Mouse (Mus musculus) gastrocnemius, postnatal 25 days (tissue): ENCODE results near the gene Prg2. TPM values are rescaled to one million over a fixed set of nuclear protein-coding genes. Genes with fewer than 3 reads are reported as not detected.

Experiments
- DNase-seq: peaks from one replicate; pipeline ENCODE4 v3.0.0; 2022
- long read RNA-seq, 2 experiments: library from polyadenylated mRNA; stranded (forward); transcript quantifications; one replicate each; pipeline ENCODE4 v2.0.0; 2021
- total RNA-seq, 2 experiments: library from RNA; stranded (reverse); gene quantifications; 1 replicate in 1 of 2; 2 replicates in 1 of 2; pipeline ENCODE4 v1.2.3; 2021

Prg2 gene
- not detected for total RNA-seq
- long read RNA-seq, experiment 1: 0 reads
- long read RNA-seq, experiment 2: 0 reads

DNA sequence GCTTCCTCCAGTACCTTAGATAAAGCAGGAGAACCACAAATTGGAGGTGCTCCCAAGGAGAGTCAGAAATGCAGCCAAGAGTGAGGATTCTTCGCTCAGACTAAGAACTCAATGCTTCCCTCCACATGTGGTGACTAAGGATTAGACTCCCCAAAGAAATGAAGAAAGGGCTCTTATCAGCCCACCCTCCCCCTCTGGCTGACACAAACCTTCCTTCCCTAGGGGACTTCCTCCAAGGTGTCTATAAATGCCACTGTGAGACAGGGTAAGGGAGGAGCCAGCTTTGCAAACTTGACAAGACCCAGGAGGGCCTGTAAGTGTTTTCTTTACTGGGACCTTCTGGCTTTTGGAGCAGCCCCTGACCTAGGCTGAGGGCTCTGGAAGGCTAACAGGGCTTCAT lies at the start of gene Prg2:
TSS of gene Prg2 (plus strand) at position 274 of the 400 bp plus-strand sequence.
- DNase-seq: no peak

DNA sequence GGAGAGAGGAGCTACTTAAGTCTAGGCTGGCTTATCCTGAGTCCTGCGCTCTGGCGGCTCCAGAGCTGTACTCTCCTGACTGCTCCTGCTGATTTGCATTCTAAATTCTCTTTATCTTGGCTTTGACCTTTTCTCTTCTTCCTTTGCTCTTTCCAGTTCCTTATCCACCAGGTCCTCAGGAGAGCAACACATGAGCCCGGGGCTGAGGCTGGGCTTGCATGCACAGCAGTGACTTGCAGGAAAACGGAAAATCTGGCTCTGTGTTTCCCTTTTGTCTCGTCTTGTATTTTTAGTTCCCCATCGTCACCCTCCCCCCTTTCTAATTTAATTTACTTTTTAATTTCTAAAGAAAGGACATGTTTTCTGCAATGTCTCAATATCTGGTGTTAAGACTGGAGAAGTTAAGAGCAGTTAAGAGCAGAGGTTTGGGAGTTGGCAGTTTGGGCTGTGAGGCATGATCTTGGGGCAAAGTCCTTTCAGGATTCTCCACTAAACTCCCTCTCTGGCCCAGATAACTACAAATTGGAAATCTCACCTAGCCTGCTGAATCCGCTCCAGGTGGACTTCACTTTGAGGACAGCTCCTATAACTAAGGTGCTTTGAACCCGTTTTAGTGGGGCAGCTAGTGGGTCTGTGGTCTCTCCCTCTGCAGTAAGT lies 46.1 kb upstream of the Prg2 start:
- no peak for DNase-seq

DNA sequence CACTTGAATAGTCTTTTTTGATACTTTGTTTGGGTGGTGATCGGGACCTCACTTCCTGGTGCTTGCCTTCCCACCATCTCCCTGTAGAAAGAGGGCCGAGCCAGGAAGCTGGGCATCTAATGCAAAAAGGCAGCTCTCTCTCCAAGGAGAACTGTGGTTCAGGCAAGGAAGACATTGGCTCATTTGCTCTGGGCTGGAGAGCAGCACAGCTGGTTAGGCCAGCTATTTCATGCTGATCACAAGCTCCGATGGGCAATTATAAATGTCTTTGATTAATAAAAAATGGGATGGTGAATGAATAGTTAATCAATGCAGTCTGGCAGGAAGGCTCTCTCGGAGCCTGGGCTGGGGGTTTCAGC lies 45.6 kb upstream of the Prg2 start:
- no peak for DNase-seq

DNA sequence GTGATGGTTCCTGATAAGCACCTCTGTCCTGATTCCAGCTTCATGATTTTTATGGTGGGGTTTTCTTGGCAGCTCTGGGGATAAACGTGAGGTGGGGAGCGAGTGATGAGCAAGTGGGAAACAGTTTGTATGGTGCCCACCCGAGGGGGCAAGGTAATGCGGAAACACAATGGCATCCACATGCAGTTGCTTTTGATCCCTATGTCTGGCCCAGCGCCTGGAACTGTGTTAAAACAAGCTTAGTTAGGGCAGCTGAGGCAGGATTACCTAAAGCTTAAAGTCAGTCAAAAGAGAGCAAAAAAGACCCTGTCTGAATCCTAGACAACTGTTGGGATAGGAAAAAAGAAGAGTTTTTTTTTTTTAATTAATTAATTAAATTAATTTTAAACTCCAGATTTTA lies 45.2 kb upstream of the Prg2 start:
- DNase-seq: no peak

DNA sequence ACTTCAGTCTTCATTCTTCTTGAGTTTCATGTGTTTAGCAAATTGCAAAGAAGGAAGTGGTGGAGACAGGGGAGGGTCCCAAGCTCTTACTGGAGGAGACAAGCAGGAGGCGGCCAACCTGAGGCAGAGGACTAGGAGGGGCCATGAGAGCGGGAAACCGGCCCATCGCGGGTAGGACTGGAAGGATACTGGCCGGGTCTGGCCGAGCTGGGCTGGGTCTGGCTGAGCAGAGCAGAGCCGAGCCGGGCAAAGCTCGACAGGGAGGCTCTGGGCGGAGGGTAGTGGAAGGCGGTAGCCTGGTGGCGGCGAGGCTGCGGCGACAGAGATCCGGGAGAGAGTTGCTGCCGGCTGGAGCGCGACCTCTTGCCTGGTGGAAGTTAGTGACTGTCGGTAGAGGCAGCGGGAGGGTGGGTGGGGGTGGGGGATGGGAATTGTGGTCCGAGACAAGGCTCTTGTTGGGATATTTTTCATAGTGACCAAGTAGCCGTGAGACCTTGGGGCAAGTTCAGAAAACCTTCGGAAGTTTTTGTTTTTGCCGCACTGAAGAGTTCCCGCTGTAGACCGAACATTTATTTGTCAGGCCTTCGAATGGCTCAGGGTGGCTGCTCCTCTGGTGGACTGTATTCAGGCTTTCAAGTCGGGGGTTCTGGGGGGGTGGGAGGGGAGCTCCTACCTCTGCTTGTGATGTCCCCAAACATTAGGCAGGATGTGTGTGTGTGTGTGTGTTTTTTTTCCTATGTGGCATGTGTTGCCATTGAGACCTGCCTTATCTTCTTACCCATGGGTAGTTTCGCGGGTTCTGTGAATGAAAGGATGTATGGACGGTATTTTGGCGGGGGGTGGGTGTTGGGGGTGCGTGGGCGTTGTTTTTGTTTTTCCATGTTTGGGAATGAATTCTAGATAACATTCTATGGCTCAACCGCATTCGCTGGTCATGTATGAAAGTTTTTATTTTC lies 43.5 kb upstream of the Prg2 start, which contains the start of gene Slc43a3:
TSS of gene Slc43a3 (plus strand) at position 106 of the 956 bp plus-strand sequence.
- DNase-seq: peak; percentile 88

DNA sequence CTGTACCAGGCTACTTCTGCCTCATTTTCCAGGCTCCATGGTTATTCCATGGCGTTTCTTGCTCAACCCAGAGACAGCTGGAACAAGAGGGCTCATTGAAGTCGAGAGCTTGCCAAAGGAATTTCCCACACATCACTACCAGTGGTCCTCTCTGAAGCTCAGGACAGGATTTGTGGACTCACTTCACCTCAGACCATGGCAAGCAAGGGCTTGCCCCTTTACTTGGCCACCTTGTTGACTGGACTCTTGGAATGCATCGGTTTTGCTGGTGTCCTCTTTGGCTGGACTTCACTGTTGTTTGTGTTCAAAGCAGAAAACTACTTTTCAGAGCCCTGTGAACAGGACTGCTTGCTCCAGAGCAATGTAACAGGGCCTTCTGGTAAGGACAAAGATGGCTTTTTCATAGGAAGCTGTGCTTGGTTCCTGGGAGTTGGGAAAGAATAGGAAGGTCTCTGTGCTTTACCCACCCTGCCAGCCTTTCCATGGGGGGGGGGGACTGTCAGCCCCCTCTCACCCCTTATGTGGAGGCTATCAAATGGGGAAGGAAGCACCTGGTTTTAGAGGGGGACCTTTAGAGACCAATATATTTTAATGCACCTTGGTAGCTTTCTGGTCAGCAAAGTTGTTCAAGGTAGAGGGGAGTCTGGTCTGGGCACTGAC lies 42.6 kb upstream of the Prg2 start:
- DNase-seq: no peak

DNA sequence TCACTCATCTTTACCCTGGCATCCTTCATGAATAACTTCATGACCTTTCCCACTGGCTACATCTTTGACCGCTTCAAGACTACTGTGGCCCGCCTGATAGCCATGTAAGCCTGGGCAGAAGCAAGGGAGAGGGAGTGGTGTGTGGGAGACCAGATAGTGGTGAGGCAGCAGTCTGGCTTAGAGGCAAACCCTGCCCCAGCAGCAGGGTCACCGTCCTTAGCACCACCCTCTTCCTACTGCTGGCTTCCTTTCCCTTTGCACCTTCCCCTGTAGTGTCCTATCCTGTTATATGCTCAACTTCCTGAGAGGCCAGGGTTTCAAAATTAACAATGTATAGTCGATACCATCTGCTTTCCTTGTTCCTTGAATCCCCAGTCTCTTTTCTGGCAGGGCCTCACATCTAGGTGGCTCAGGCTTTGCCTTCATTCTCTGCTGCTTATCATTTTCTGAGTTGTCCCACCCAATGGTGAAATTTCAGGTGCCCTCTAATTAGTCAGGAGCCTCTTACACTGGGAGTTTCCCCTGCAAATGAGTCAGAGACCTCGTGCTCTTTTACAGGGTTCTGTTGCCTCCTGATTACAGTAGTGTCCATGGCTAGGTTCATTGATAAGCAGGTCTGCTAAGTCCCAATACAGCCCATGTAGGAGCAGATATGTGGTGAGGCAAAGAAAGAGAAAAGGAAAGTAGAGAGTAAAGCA lies 41.9 kb upstream of the Prg2 start:
- DNase-seq: no peak

DNA sequence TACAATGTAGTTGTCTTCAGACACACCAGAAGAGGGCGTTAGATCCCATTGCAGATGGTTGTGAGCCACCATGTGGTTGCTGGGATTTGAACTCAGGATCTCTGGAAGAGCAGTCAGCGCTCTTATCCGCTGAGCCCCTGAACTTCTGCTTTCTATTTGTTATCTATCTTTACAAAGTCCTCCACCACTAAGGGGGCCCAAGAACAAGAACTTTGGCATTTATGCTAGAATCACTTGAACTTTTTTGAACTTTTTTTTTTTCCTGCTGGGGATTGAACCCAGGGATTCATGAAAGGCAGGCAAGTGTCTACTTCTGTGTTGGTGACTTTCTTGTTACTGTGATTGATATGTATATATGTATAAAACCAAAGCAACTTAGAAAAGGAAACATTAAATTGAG lies 41.0 kb upstream of the Prg2 start:
- DNase-seq: no peak

DNA sequence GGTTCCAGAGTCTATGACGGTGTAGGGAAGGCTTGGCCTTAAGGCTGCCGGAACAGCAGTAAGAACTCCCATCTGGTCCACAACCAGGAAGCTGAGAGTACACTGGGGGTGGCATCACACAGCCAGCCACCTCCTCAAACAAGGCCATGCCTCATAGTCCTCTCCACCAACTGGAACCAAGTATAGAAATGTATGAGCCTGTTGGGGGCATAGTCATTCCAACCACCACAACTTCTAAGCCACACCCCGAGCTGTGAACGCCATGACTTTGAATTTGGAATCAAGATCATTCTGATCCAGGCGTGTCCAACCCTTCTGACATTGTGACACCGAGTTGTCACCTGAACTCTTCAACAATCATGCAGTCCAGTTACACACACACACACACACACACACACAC lies 40.5 kb upstream of the Prg2 start:
- DNase-seq: no peak

DNA sequence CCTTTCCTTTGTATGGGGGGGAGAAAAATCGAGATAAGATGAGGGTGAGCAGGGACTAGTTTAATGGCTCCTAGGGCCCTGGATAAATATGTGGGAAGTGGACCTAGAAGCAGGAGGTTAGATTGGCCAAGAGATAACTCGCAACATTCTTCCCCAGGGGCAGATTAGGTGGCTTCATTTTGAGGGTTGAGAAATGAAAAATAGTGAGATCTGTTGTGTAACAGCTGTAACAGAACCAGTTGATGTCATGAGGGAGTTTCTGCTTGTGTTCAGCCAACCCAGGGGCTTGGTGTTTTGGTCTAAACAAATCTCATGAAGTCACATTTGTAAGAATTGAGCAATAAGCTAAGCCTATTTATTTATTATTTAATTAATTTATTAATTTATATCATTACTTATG lies 38.9 kb upstream of the Prg2 start:
- DNase-seq: peak; percentile 35

DNA sequence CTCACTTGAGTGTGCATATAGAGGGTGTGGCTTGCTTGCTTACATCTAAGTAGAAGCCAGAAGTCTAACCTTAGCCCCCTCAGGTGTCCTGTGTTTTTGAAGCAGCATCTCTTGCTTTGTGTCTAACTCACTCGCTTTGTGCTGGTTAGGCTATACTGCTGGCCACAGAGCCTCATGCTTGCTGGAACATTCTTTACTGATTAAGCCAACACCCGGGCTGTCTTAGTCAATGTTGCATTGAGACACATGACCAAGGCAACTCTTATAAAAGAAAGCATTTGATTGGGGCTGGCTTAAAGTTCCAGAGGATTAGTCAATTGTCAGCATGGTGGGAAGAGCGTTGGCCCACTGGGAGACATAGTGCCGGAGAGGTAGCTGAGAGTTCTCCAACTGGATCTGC lies 38.5 kb upstream of the Prg2 start:
- DNase-seq: no peak

DNA sequence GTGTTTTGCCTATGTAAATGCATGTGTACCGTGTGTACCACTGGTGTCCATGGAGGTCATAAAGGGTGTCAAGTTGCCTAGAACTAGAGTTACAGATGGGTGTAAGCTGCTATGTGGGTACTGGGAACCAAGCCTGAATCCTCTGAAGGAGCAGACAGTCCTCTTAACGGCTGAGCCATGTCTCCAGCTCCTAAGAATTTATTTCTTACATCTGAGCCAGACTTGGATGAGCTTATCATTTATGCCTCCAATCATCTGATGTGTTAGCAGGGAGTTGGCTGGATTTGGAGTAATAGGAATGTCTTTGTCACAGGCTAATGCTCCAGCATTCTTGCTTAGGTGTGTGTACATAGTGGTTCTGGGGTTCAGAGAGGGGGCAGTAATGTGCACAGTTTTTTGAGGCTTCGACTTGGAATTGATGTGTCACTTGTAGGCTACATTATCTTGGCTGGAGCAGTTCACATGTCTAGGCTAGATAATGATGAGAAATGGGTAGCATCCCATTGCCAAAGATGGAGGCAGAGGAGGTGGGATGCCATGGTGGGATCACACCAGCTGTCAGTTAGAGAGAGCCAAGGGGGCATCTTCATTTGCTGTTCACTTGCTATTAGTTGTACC lies 33.0 kb upstream of the Prg2 start:
- no peak for DNase-seq

DNA sequence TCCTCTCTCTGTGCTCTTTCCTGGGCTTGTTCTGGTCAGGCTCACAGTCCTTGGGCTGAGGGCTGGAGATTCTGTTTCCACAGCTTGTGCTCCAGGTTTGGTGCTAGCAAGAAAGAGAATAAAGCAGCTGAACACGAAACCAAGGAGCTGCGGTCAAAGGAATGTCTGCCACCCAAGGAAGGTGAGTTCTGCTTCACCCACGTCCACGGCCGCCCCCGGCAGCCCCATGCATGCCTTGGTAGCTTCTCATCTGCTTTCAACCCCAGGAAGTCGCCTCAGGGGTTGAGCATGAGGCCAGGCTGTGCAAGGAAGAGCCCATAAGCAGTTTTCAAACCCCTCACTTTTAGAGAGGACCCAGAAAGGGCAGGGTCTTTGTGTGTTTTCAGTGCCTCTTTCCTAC lies 32.0 kb upstream of the Prg2 start:
- no peak for DNase-seq

DNA sequence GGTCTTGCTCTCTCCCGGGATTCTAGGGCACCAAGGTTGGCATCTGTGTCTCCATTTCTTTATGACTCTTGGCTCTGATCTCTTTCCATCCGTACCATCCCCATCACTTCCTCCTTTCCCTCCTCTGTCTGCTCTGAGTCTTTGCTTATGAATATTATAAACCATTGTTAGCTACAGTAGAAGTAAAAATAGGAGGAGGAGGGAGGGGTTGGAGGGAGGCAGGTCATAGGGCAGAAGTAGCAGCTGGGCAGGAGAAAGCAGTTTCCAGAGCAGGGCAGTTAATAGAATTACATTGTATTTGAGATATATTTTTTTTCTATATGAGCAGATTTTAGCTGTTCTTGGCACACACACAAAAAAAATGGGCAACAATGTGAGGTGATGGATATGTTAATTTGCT lies 31.5 kb upstream of the Prg2 start:
- no peak for DNase-seq

DNA sequence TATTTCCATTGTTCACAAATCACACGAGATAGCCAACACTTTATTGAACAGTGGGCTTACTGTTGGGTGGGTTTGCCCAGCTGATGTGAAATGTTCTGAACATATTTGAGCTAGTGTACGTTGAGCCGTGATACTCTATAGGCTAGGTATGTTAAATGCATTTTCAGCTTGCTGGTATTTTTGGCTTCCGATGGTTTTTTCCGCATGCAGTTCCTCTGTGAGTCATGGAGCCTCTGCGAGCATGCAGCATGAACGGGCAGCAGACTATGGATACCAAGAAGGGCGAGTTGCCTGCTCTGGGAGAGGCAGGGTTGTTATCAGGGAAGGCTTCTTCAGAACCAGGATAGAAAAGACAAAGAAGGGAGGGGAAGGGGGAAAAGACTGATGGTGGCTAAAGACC lies 29.2 kb upstream of the Prg2 start:
- DNase-seq: no peak

DNA sequence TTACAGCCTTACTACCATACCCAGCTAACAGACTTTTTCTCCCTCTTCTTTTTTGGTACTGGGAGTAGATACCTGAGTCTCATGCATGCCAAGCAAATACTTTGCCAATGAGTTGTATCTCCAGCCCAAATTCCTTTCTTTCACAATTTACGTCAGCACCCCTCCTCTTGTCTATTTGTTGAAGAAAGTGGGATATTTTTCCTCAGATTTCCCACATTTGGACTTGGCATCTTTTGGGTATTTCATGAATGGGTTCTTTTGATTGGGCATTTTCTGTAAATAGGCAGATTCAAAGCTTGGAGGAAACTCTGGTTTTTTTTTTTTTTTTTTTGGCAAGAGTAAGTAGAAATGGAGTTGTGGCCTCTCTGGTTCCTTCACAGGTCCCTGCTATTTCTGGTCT lies 28.0 kb upstream of the Prg2 start:
- no peak for DNase-seq

DNA sequence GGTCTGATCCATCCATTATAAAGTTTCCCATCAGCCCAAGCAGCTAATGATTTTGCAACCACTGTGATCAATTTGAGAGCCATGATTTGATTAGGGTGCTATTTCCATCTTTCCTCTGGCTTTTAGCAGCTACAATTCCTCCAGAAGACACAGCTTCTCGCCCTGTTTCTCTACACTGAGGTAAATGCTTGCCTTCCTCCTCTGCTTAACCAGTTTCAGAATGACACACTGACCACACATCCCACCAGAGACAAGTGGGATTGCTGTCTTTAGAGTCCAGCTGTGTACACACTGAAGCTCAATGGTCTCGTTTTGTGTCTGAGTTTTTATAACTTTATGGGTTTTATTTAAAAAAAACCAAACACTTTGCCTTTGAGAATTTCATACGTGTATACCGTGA lies 27.6 kb upstream of the Prg2 start:
- no peak for DNase-seq

DNA sequence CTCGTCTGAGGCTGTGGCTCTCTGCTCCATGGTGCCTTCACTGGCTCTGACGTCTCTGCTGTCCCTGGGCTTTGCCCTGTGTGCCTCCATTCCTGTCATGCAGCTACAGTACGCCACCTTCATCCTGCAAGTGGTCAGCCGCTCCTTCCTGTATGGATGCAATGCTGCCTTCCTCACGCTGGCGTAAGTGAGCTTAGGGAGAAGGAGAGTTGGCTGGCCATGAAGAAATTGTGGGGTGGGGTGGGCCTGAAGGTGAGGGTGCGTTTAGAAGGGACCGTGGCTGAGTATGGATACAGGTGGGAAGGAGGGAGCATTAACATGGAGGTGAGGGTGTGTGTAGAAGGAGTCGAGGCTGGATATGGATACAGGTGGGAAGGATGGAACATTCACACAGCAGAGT lies 24.8 kb upstream of the Prg2 start:
- no peak for DNase-seq

DNA sequence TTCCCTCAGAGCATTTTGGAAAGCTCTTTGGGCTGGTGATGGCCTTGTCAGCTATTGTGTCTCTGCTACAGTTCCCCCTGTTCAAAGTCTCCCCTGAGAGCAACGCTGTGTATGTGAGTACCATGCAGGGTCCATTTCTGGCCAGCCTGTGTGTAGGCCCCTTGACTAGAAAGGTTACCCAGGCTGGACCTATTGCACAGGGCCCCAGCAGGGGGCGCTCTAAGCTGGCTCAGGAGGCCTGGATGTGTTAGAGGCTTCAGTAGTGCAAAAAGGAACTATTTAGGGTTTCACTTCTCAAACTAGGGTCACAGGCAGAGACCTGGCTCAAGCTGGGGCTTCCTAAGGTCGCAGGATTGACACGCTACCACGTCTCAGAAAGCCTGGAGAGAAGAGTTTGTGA lies 24.0 kb upstream of the Prg2 start:
- DNase-seq: peak; percentile 32

DNA sequence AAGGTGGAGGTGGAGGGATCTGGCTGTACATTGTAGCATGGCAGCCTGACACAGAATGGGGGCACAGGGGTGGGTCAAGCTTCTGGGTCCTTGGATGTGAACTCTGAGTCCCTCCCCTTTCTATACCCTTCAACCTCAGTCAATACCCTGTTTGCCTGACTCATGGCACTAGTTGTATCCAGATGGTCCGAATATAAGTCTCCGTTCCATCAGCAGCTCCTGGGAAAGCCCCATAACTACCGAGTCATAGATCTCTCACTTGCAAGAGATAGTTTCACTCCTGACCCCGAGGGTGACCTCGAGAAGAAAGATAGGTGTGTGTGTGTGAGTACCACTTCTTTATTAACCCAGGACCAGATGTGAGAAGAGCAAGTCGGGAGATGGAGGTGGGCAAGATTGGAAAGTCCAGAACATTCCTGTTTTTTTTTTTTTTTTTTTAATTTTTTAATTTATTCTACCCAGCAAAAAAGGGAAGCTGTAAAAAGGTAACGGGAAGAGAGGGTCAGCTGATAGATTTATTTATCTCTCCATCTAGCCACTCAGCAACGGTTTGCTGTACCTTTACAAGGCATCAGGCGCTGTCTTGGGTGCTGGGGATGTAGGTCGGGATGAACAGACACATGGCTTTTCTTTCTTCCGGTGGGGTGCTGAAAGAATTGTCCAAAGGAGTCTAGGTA lies 21.5 kb upstream of the Prg2 start:
- DNase-seq: no peak

DNA sequence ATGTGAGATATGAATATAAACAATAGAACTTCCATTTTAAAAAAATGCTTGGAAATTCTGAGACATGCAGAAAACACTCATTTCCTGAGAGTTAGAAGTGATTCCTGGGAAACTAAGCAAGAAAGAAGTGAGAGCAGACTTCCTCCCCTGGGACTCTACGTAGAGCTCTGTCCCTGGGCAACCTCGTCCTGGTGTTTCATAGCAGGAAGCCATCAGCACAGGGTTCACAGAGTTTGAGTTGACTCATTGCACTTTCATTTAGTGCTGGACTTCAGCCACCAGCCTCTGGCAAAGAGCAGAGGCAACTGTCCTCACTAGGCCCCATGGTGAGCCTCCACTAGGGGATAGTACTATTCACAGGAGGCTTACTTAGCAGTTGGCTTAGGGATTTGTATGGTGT lies 19.0 kb upstream of the Prg2 start:
- DNase-seq: peak; percentile 65
